Mouse (Mus musculus) urinary bladder, postnatal 36 days (tissue): ENCODE measurements at regions not wholly inside any gene's neighbourhood (a gene's known extent, or its start where the extent isn't known, plus 50 kb on each side); places are given as distances from the start of the nearest gene placed in this dataset.
A peak's percentile ranks its signal among the peaks of the same experiment; 100 is the strongest.

Source experiments
- DNase-seq, 2 experiments: peaks; one replicate each; pipeline ENCODE4 v3.0.0; 2022; ENCODE audit warnings: low spot score in 2 of 2, mixed read lengths in 1 of 2

DNA sequence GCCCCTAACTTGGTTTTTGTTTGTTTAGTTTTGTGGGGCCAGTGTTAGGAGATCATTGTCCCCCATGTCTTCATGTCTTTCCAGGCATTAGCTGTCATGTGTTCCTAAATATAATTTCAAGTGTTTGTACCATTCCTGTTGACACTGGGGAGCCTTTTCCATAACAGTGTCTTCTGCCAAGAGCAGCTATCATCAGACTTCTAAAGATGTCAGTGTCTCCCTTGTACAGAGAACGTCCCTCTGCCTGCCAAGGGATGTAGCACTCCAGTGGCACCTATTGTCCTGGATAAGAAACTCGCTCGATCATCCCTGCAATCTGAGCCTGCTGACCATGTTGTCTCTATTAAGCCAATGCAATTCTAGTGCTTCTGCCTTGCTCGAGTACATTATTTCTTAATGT, 64.6 kb upstream of the Lhfpl2 start:
- no peak for DNase-seq

GRCm38 (mm10) chr13:93995423-93995822, 62.2 kb upstream of the Lhfpl2 start:
- DNase-seq, result no peak

DNA sequence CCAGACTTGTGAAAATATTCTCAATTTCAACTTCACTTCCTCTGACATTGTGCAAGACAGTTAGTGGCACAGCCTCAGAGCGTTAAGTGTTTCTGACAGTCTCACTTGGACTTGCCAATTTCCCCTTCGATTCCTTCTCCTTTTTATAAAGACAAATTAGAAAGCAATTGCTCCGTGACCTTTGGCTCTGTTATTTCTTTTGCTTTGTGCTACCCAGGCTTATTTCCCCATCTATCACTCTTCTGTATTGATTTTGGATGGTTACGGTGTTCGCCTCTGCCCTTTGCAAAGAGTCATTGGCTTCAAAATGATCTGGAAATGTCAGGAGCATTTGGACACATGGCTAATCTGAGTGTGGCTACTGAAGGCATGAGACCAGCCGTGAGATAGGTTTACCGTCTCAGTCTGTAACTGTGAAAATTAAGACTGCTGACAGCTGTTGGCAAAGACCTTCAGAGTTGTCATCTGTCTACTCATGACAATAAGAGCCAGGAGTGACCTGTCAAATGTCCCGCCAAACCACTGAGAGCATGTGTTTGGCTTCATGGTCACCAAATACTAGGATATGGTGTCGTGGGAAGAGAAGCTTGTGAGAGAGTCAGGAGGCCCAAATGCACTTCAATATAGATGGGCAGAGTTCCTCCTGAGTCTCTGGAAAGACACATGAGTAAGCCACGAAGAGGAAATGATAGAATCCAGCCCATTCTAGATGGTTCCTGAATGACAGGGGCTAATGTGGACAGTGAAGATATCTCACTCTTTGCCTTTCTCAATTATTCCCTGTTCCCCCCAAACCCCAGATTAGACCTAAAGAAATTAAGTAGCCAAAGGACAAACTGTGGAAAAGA, 60.8 kb upstream of the Lhfpl2 start:
- DNase-seq, result no peak

DNA sequence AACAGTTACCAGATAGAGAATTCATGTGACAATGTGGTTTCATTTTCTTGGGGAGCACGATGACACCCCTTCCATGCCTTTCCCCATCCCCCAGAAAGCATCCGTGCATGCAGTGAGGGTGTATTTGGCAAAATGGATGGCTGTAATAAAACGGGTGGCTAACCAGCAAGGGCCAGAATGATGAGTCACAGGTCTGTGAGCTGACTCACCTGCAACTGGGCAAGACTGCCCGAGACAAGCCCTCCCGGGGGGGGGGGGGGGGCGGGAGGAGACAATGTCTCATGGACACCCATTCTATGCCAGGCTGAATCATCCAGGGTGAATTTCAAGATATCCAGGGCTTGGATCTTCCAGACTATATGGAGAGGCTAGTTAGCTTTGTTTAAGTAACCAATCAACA, 59.6 kb upstream of the Lhfpl2 start:
- peak; percentile 23 to 31 for DNase-seq

- no peak for DNase-seq
Observed at GRCm38 (mm10) chr13:93998406-93998805, 59.2 kb upstream of the Lhfpl2 start.

- no peak for DNase-seq
Observed at GRCm38 (mm10) chr13:94003816-94004215, 53.8 kb upstream of the Lhfpl2 start.

DNA sequence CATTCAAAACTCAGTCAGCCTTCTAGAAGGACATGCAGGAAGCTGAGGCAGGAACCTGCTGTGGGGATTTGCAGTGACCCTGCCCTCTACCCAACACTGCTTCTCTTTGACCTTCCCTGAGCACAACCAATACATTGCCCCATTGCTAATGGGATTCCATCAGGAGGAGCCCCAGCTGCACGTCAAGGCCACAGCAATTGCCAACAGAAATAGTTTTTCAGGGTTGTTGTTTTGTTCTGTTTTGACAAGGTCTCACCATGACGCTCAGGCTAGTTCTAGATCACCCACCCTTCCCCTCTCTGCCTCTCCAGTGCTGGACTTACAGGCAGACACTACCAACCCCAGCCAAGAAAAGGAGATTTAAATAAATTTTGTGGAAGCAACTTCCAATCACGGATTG, 53.2 kb upstream of the Lhfpl2 start:
- DNase-seq, result no peak

- no peak for DNase-seq
Observed at GRCm38 (mm10) chr13:94005880-94006279, 51.7 kb upstream of the Lhfpl2 start.
